Mouse (Mus musculus): ENCODE measurements around the gene 3425401B19Rik. TPM values are rescaled to one million over a fixed set of nuclear protein-coding genes. Genes with fewer than 3 reads are reported as not detected.

3425401B19Rik gene
- polyA plus RNA-seq, 1 experiment from 2014 or later = 0.15 TPM

- Histone ChIP-seq H3K9me3 (replicated peaks; ENCODE audit: control insufficient read depth, low read length) (no peaks in the 10 kb centered on the region), H3K4me3 (ENCODE audit: low read depth, low read length) (no peak overlapping the region), H3K4me1 (ENCODE audit: control insufficient read depth, low read depth, low read length) (no peaks in the 10 kb centered on the region), H3K4me2 (ENCODE audit: low read depth, low read length) (no peak overlapping the region), H3K27ac (ENCODE audit: low read length) (no peak overlapping the region), H3K9ac (ENCODE audit: low read depth, low read length) (no peak overlapping the region), H3K27me3 (ENCODE audit: control insufficient read depth, insufficient read depth, low read depth, low read length) (no peaks in the 10 kb centered on the region), H3K36me3 (ENCODE audit: control insufficient read depth, insufficient read depth) (no peaks in the 10 kb centered on the region)
- WGBS (ENCODE audit: insufficient replicate concordance) = 36% methylated on average over 10 of the region's 10 CpGs
- ATAC-seq (ENCODE audit: low read depth) = no peak
Measured at GRCm38 (mm10) chr14:32628584-32628983, 56.5 kb downstream of the 3425401B19Rik start.

GRCm38 (mm10) chr14:32627271-32627670, 57.8 kb downstream of the 3425401B19Rik start:
- H3K27ac ChIP-seq (ENCODE audit: low read length) = no peak overlapping the region
- WGBS (ENCODE audit: insufficient replicate concordance) = 31% methylated on average over 2 of the region's 2 CpGs
- no peaks in the 10 kb centered on the region for H3K27me3 ChIP-seq (ENCODE audit: control insufficient read depth, insufficient read depth, low read depth, low read length)
- ATAC-seq (ENCODE audit: low read depth) = no peak
- H3K9me3 ChIP-seq (replicated peaks; ENCODE audit: control insufficient read depth, low read length) = no peaks in the 10 kb centered on the region
- no peaks in the 10 kb centered on the region for H3K4me1 ChIP-seq (ENCODE audit: control insufficient read depth, low read depth, low read length)
- no peak overlapping the region for H3K4me2 ChIP-seq (ENCODE audit: low read depth, low read length)
- no peak overlapping the region for H3K9ac ChIP-seq (ENCODE audit: low read depth, low read length)
- no peaks in the 10 kb centered on the region for H3K36me3 ChIP-seq (ENCODE audit: control insufficient read depth, insufficient read depth)
- H3K4me3 ChIP-seq (ENCODE audit: low read depth, low read length) = no peak overlapping the region

GRCm38 (mm10) chr14:32624811-32625210, 60.3 kb downstream of the 3425401B19Rik start:
- ATAC-seq (ENCODE audit: low read depth) = no peak
- Histone ChIP-seq H3K4me2 (ENCODE audit: low read depth, low read length) (no peak overlapping the region), H3K27me3 (ENCODE audit: control insufficient read depth, insufficient read depth, low read depth, low read length) (no peaks in the 10 kb centered on the region), H3K9me3 (replicated peaks; ENCODE audit: control insufficient read depth, low read length) (no peaks in the 10 kb centered on the region), H3K9ac (ENCODE audit: low read depth, low read length) (no peak overlapping the region), H3K27ac (ENCODE audit: low read length) (no peak overlapping the region), H3K36me3 (ENCODE audit: control insufficient read depth, insufficient read depth) (no peaks in the 10 kb centered on the region), H3K4me1 (ENCODE audit: control insufficient read depth, low read depth, low read length) (no peaks in the 10 kb centered on the region), H3K4me3 (ENCODE audit: low read depth, low read length) (no peak overlapping the region)
- 52% methylated on average over 7 of the region's 7 CpGs for WGBS (ENCODE audit: insufficient replicate concordance)

- no peaks in the 10 kb centered on the region for H3K36me3 ChIP-seq (ENCODE audit: control insufficient read depth, insufficient read depth)
- no peak overlapping the region for H3K9ac ChIP-seq (ENCODE audit: low read depth, low read length)
- no peak for ATAC-seq (ENCODE audit: low read depth)
- H3K4me2 ChIP-seq (ENCODE audit: low read depth, low read length) = no peak overlapping the region
- H3K9me3 ChIP-seq (replicated peaks; ENCODE audit: control insufficient read depth, low read length) = no peaks in the 10 kb centered on the region
- H3K27ac ChIP-seq (ENCODE audit: low read length) = no peak overlapping the region
- no peaks in the 10 kb centered on the region for H3K4me1 ChIP-seq (ENCODE audit: control insufficient read depth, low read depth, low read length)
- 13% methylated on average over 3 of the region's 3 CpGs for WGBS (ENCODE audit: insufficient replicate concordance)
- no peaks in the 10 kb centered on the region for H3K27me3 ChIP-seq (ENCODE audit: control insufficient read depth, insufficient read depth, low read depth, low read length)
- H3K4me3 ChIP-seq (ENCODE audit: low read depth, low read length) = no peak overlapping the region
Measured at GRCm38 (mm10) chr14:32624245-32624644, 60.8 kb downstream of the 3425401B19Rik start.

- 69% methylated on average over 5 of the region's 5 CpGs for WGBS (ENCODE audit: insufficient replicate concordance)
- Histone ChIP-seq H3K9ac (ENCODE audit: low read depth, low read length) (no peak overlapping the region), H3K9me3 (replicated peaks; ENCODE audit: control insufficient read depth, low read length) (no peaks in the 10 kb centered on the region), H3K36me3 (ENCODE audit: control insufficient read depth, insufficient read depth) (no peaks in the 10 kb centered on the region), H3K27ac (ENCODE audit: low read length) (no peak overlapping the region), H3K4me2 (ENCODE audit: low read depth, low read length) (no peak overlapping the region), H3K4me3 (ENCODE audit: low read depth, low read length) (no peak overlapping the region), H3K27me3 (ENCODE audit: control insufficient read depth, insufficient read depth, low read depth, low read length) (no peaks in the 10 kb centered on the region), H3K4me1 (ENCODE audit: control insufficient read depth, low read depth, low read length) (no peaks in the 10 kb centered on the region)
- no peak for ATAC-seq (ENCODE audit: low read depth)
Measured at GRCm38 (mm10) chr14:32617253-32617652, 67.8 kb downstream of the 3425401B19Rik start.

GRCm38 (mm10) chr14:32609392-32609791, 75.7 kb downstream of the 3425401B19Rik start:
- H3K9ac ChIP-seq (ENCODE audit: low read depth, low read length) = no peak overlapping the region
- H3K36me3 ChIP-seq (ENCODE audit: control insufficient read depth, insufficient read depth) = no peaks in the 10 kb centered on the region
- H3K27ac ChIP-seq (ENCODE audit: low read length) = no peak overlapping the region
- no peaks in the 10 kb centered on the region for H3K4me1 ChIP-seq (ENCODE audit: control insufficient read depth, low read depth, low read length)
- ATAC-seq (ENCODE audit: low read depth) = no peak
- no peaks in the 10 kb centered on the region for H3K27me3 ChIP-seq (ENCODE audit: control insufficient read depth, insufficient read depth, low read depth, low read length)
- no peaks in the 10 kb centered on the region for H3K9me3 ChIP-seq (replicated peaks; ENCODE audit: control insufficient read depth, low read length)
- no peak overlapping the region for H3K4me3 ChIP-seq (ENCODE audit: low read depth, low read length)
- no peak overlapping the region for H3K4me2 ChIP-seq (ENCODE audit: low read depth, low read length)
- WGBS (ENCODE audit: insufficient replicate concordance) = 17% methylated on average over 3 of the region's 3 CpGs

Other genes with a start within 250 kb of the 3425401B19Rik start
- 0.04 TPM in 1 of 2 replicates, not detected in the other for gene Slc18a3, start 220.4 kb downstream of the 3425401B19Rik start, polyA plus RNA-seq (2015; fragmentation: Nextera tagmentation; extraction: Ambion mirVana)
- gene Chat, start 219.3 kb downstream of the 3425401B19Rik start, polyA plus RNA-seq (2015; fragmentation: Nextera tagmentation; extraction: Ambion mirVana) = not detected in 2 replicates
- gene Ercc6, start 171.8 kb downstream of the 3425401B19Rik start, polyA plus RNA-seq (2015; fragmentation: Nextera tagmentation; extraction: Ambion mirVana) = 5.0 and 5.3 TPM in 2 replicates
- gene Prrxl1, start 85.9 kb downstream of the 3425401B19Rik start, polyA plus RNA-seq (2015; fragmentation: Nextera tagmentation; extraction: Ambion mirVana) = not detected in 2 replicates
- 1.2 and 1.6 TPM in 2 replicates for gene Tmem273, start 100.7 kb upstream of the 3425401B19Rik start, polyA plus RNA-seq (2015; fragmentation: Nextera tagmentation; extraction: Ambion mirVana)
- gene Fam170b, start 148.7 kb upstream of the 3425401B19Rik start, polyA plus RNA-seq (2015; fragmentation: Nextera tagmentation; extraction: Ambion mirVana) = 0.11 TPM in 1 of 2 replicates, not detected in the other
- 4.9 and 6.4 TPM in 2 replicates for gene Vstm4, start 171.5 kb upstream of the 3425401B19Rik start, polyA plus RNA-seq (2015; fragmentation: Nextera tagmentation; extraction: Ambion mirVana)